Mouse (Mus musculus) ZHBTc4 (cell line): ENCODE measurements around the gene Fdx1l.
"Not testable (repeated sequence)": the region's sequence is repeated elsewhere in the genome, so short reads cannot be mapped to it uniquely, and the experiment has no call there.

Experiments
- DNase-seq: peaks from one replicate; pipeline ENCODE4 v3.0.0-alpha.2; 2011; ENCODE audit warnings: low read depth, low spot score

Fdx1l gene

DNA sequence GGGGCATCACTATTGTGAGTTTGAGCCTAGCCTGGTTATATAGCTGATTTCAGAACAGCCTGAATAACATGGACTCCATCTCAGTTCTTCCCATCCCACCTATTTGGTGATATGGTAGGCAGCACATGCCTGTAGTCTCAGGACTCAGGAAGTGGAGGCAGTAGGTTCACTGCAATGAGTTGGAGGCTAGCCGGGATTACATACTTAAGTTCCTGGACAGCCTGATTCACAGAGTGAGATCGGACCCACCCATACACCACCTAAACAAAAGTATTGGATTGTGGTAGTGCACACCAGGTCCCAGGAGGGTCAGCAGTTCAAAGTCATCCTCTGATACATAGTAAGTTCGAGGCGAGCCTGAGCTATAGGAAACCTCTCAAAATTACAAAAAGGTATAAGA, 773 bp downstream of the Fdx1l start:
- DNase-seq: peak; percentile 54

DNA sequence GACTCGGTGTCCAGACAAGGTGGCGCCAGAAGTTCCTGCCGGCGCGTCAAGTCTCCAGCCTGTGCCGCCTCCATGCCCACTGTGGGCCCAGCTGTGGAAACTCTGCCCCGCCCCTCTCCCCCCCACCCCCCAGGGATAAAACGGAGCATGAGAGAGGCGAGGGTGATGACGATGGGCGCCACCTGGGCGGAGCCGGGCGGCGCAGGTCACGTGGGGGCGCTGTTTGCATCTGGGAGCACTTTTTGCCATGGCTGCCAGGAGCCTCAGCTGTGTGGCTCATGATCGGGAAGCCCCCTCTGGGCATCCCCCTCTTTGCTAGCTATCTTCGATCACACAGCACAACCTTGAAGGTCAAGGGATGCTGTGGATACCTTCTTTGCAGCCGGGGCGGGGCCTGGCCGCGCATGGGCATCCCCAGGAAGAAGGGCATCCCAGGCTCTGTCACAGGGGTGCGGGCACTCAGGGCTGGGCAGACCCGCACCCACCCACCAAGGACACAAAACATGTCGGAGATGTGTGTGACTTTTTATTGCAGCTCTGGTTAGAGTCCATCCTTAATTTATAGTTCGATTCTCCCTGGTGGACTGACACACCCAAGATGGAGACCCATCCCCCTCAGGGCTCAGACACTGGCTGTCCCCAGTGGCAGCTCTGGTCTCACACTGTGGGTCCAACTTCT, 6.3 kb downstream of the Fdx1l start, which contains the start of gene Zglp1:
TSS of gene Zglp1 (minus strand) at position 88 of the 679 bp plus-strand sequence.
- peak; percentile 52 for DNase-seq

GRCm38 (mm10) chr9:21062928-21063327, 10.5 kb downstream of the Fdx1l start:
- no peak for DNase-seq

GRCm38 (mm10) chr9:21051578-21051977, 21.8 kb downstream of the Fdx1l start:
- DNase-seq: no peak

DNA sequence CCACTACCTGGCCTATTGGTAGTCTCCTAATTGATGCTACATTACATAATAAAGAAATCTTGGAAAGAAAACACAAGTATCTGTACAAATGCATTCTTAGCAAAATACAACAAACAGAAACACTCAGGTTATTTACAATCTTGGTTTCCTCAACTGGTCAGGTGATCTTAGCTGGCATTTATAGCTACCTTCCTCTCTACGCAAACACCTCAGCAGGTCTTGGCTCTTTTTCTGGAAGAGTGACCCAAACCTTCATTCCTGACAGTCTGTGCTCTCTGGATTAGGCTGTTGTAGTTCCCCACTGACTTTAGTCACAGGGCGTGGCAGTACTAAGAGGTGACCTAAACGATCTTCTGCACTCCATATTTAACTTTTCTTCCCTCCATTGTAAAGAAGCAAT, 28.2 kb downstream of the Fdx1l start:
- no peak for DNase-seq

DNA sequence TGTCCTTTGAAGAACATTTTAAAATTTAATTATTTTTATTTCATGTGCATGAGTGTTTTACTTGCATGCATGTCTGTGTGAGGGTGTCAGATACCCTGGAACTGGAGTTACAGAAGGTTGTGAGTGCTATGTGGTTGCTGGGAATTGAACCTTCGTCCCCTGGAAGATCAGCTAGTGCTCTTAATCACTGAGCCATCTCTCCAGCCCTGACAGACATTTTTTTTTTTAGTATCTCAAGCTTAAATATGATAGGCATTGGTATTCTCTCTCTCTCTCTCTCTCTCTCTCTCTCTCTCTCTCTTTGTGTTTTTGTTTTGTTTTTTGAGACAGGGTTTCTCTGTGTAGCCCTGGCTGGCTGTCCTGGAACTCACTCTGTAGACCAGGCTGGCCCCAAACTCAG, 28.6 kb downstream of the Fdx1l start:
- DNase-seq: not testable (repeated sequence)

DNA sequence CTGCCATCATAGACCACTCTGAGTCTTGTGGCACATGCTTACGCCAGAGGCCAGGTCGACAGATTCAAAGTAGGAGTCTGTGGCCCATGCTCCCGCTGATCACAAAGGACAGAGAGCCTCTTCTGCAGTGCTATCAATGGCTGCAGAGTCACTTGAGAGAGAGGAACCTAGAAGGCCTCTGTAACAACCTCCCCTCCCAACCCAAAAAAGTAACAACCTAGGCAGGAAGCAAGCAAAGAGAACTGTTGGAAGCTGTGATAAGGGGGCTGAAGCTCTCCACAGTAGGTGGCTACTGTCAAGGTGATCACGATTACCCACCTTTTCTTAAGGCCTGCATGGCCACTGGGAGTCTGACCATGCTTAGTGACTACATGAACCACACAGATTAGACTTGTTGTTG, 29.9 kb downstream of the Fdx1l start:
- no peak for DNase-seq

DNA sequence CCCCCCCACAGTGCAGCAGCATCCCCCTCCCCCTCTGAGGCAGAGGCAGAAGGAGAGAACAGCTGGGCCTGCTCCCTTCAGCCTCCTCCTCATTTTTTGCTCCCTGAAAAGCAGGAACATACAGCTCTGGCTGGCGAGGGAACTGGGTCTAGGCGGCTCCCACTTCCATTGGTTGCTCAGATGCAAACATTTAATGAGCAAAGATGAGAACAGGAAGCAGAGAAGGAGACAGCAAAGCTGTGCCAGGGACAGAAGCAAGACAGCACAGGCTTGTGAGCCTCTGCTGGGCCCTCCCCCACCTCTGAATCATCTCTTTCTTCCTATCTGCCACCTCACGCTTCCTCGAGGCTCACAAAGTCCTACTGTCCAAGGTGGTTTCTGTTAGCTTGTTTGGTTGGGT, 32.1 kb downstream of the Fdx1l start:
- DNase-seq: no peak

DNA sequence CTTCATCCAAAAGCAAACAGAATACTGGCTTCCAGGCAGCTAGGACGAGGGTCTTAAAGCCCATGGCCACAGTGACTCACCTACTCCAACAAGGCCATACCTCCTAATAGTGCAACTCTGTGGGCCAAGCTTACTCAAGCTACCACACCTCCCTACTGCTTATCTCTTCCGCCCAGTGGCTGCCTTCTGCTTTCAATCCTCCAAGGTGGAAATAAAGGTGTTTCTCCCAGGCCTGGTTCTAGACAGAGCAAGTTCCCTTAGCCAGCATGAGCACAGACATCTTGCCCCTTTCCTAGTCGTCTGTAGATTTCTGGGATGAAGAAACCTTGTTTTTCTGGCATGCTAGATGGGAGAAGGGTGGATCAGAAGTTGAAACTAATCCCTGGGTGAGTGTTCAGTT, 33.6 kb downstream of the Fdx1l start:
- DNase-seq: no peak

GRCm38 (mm10) chr9:21037481-21037891, 35.9 kb downstream of the Fdx1l start:
- peak; percentile 69 for DNase-seq

- DNase-seq: no peak
These were observed 36.7 kb downstream of the Fdx1l start for GRCm38 (mm10) chr9:21036666-21037065.

DNA sequence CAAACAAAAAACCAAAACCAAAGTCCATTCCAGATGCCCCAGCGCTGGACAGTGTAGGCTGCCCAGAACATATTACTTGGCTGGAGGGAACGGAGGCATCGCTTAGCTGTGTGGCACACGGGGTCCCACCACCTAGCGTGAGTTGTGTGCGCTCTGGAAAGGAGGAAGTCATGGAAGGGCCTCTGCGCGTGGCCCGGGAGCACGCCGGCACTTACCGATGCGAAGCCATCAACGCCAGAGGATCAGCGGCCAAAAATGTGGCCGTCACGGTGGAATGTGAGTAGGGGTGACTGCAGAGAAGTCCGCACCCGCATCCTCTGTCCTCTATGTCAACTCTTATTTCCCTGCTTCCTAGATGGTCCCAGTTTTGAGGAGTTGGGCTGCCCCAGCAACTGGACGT, 37.3 kb downstream of the Fdx1l start:
- DNase-seq: no peak

DNA sequence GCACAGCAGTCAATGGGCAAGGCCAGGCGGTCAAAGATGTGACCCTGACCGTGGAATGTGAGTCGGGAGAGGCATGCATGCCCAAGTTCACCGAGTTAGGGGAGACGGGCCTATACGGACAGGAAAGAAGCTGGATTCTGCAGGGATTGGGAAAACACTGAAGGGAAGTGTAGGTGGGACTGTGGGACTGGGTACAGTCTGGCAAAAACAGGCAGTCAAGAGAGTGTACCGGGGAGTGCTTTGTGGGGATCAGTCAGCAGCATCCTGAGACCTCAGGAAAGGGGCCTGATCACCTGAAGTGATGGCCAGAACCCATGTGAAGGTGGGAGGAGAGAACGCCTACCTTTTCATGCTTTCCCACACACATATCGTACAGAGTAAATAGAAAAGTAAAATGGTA, 37.8 kb downstream of the Fdx1l start:
- DNase-seq: no peak

- DNase-seq: peak; percentile 82
These were observed 38.8 kb downstream of the Fdx1l start for GRCm38 (mm10) chr9:21034481-21035085.

DNA sequence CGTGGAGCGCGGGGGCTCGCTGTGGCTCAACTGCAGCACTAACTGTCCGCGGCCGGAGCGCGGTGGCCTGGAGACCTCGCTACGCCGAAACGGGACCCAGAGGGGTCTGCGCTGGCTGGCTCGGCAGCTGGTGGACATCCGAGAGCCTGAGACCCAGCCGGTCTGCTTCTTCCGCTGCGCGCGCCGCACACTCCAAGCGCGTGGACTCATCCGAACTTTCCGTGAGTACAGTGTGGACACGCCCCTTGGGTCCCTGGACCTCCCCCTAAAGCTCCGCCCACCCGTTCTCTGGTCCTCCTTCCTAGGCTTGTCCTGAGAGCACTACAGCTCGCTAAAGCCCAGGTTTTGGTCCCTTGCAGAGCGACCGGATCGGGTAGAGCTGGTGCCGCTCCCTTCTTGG, 40.3 kb downstream of the Fdx1l start:
- DNase-seq: peak; percentile 95

DNA sequence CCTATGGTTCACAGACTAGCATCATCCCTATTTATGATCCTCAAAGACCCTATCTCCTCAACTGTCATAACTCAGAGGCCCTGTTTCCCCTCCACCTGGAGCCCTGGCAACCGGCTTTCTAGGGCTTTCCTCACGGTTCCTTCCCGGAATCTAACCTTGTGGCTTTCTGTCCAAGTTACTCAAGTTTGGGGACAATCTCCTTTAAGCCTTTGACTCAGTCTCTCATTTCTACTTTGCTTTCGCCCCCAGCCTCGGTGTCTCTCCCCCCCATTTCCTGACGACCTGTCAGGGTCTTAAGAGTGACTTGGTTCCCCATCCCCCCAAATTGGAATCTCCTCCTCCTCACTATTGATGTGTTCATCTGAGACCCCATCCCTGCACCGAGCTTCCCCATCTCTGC, 40.9 kb downstream of the Fdx1l start:
- DNase-seq: no peak

DNA sequence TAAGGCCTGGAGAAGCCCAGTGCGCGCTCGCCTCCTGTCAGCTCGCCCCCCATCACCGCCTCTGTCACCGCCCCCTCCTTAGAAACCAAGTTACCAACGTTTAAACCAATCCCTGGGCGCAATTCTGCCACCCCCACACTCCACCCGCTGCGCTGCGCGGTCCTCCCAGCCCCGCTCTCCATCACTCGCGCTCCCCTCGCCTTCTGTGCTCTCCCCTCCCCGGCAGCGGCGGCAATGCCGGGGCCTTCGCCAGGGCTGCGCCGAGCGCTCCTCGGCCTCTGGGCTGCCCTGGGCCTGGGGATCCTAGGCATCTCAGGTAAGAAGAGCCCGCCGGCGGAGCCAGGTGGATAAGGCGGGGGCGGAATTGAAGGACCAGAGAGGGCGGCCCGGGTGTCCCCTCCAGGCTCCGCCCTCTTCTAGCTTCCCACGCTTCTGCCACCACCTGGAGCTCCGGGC, 41.5 kb downstream of the Fdx1l start, which contains the start of gene Icam5:
TSS of gene Icam5 (plus strand) at position 178 of the 456 bp plus-strand sequence.
- no peak for DNase-seq

GRCm38 (mm10) chr9:21031251-21031895, 42.0 kb downstream of the Fdx1l start:
- peak; percentile 84 for DNase-seq

- DNase-seq: peak; percentile 96
These were observed 42.6 kb downstream of the Fdx1l start for GRCm38 (mm10) chr9:21030781-21031250.

- no peak for DNase-seq
These were observed 43.3 kb downstream of the Fdx1l start for GRCm38 (mm10) chr9:21030055-21030600.

DNA sequence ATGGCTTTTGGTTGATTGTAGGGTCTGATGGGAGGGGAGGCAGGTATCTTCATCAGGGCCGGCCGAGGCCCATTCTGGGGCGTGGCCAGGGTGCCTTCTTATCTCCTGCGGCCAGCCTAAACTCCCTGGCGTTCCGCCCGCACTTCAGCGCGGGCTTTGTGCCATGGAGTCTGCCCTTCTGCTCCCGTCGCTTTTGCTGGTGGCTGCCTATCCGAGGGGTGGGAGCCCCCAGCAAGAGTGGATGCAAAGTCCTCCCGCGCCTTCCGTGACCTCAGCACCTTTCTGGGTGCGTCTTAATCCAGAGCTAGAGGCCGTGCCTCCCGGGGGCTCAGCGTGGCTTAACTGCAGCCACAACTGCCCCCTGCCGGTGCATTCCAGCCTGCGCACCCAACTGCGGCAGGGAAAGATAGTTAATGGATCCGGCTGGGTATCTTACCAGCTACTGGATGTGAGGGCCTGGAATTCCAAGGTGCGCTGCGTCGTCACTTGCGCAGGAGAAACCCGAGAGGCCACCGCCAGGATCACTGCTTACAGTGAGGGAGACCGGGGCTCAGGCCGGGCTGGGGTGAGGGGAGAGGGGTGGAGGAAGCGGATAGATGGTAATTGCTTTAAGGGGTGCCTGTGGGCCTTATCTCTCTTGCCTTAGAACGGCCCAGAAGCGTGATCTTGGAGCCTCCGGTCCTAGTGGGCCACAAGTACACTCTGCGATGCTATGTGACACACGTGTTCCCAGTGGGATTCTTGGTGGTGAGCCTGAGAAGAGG, 43.9 kb downstream of the Fdx1l start, which contains the start of gene Icam4:
TSS of gene Icam4 (plus strand) at position 83 of the 764 bp plus-strand sequence.
- peak; percentile 95 for DNase-seq
